Mouse (Mus musculus): ENCODE results near the gene Bean1.

DNA sequence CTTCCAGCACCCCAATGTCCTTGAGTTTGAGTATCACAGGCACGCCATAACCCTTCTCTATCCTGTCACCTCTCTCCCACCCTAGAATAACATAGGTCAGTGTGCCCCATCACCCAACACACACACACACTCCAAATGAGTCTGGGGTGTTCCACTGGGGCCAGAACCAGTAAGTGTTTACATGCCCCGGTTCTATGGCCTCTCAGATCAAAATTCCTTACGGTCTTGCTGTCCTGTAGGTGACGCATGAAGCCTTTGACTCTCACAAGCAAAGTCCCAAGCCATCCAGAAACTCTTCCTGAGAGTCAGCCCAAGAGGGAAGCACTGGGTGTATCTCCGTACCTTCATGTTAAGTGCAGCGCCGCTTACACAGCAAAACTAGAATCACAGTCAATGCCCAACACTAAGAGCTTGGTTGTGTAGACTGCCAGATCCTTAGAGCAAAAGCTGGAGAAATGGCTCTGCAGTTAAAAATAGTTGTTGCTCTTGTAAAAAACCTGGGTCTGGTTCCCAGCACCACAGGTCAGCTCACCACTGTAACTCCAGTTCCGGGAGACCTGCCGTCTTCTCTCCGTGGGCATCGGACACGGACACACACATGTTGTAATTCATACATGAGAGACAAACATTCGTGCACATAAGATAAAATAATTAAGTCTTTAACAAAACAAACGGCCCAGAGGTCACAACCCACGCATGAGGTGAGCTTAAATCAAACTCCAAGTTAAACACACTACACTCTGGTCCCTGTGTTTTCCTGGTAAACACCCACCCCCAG is 23.3 kb upstream of the Bean1 start:
- TF ChIP-seq POLR2A (IDR thresholded peaks at IDR 0.05; ENCODE audit: borderline replicate concordance, extremely low read depth, low read depth, low read length) (no peak), CTCF (IDR thresholded peaks at IDR 0.05; ENCODE audit: insufficient read depth, low read length) (no peak)
